Mouse (Mus musculus) midbrain, embryonic 16.5 days (tissue): Measurements from ENCODE around the gene Ly6g6e. TPM values are rescaled to one million over a fixed set of nuclear protein-coding genes. Genes with fewer than 3 reads are reported as not detected.
A peak's percentile ranks its signal among the peaks of the same experiment; 100 is the strongest.

Experiments
- ATAC-seq: fragments of 200-750 bp; cut with Nextera tagmentation; 2 replicates; pipeline ENCODE4 v1.8.0; 2017; ENCODE audit warnings: moderate TSS enrichment
- H3K27ac ChIP-seq: fragments of 300-500 bp; sonication (generic); 2 replicates; pipeline ENCODE4 v1.5.1; 2014; ENCODE audit warnings: mild to moderate bottlenecking, low read length, mixed read lengths
- H3K27me3 ChIP-seq: fragments of 300-500 bp; sonication (generic); 2 replicates; pipeline ENCODE4 v1.6.1; 2014; ENCODE audit warnings: low read depth, low read length, mixed read lengths; ENCODE audit not compliant: control insufficient read depth, insufficient read depth
- H3K36me3 ChIP-seq: fragments of 300-500 bp; sonication (generic); 2 replicates; pipeline ENCODE4 v1.6.1; 2014; ENCODE audit warnings: mild to moderate bottlenecking, low read length, moderate library complexity, mixed read lengths; ENCODE audit not compliant: control insufficient read depth, insufficient read depth
- H3K4me1 ChIP-seq: fragments of 300-500 bp; sonication (generic); 2 replicates; pipeline ENCODE4 v1.6.1; 2014; ENCODE audit warnings: mild to moderate bottlenecking, low read length, mixed read lengths; ENCODE audit not compliant: control insufficient read depth, insufficient read depth
- H3K4me2 ChIP-seq: fragments of 300-500 bp; sonication (generic); 2 replicates; pipeline ENCODE4 v1.6.1; 2014; ENCODE audit warnings: mild to moderate bottlenecking, low read length, mixed read lengths
- H3K4me3 ChIP-seq: fragments of 300-500 bp; sonication (generic); 2 replicates; pipeline ENCODE4 v1.5.1; 2014; ENCODE audit warnings: low read depth, mild to moderate bottlenecking, low read length, moderate library complexity, mixed read lengths
- H3K9ac ChIP-seq: fragments of 300-500 bp; sonication (generic); 2 replicates; pipeline ENCODE4 v1.6.1; 2014; ENCODE audit warnings: low read depth, low read length, mixed read lengths
- H3K9me3 ChIP-seq: fragments of 300-500 bp; sonication (generic); replicated peaks from 2 replicates; pipeline ENCODE4 v1.6.1; 2014; ENCODE audit warnings: mild to moderate bottlenecking, low read length, mixed read lengths; ENCODE audit not compliant: control insufficient read depth, poor library complexity, severe bottlenecking
- WGBS: fragments of 180-500 bp; shearing (Covaris S2); extraction: QIAGEN DNeasy Blood & Tissue Kit; methylation state at CpG from one replicate; pipeline ENCODE4 v1.1.7; 2014; 5-methylcytosine and 5-hydroxymethylcytosine counted together
- polyA plus RNA-seq: library from polyadenylated mRNA; unstranded; fragments of >200 nt; fragmentation: Nextera tagmentation; extraction: Ambion mirVana; gene quantifications from 2 replicates; pipeline ENCODE4 v1.2.1, GENCODE M21; 2015

Gene Ly6g6e
- polyA plus RNA-seq, 1 experiment from 2014 or later: 0.31 TPM

DNA sequence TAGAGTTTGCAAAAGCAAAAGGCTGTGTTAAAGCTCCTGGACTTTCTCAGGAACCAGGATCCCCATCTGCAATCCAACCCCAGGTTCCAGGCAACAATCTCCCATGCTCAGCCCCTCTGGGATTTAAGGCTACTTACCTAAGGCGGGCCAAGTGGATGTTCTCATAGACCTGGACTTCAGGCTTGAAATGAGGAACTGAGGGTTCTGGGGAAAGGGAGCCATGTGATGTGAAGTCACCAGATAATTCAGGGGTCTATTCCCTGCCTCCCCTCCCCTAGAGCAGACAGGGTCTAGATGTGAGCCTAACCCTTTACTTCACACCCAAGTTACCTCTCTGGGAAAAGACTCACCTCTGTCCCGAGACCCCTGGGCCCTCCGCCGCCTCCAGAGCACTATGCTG, 4.0 kb downstream of the Ly6g6e start:
- H3K36me3 ChIP-seq: no peaks in the 10 kb centered on the region
- no peak overlapping the region for H3K4me3 ChIP-seq
- H3K27me3 ChIP-seq: no peaks in the 10 kb centered on the region
- H3K27ac ChIP-seq: no peak overlapping the region
- no peak overlapping the region for H3K4me2 ChIP-seq
- no peak for ATAC-seq
- no peaks in the 10 kb centered on the region for H3K4me1 ChIP-seq
- WGBS: 84% methylated on average over 4 of the region's 4 CpGs
- H3K9me3 ChIP-seq: no peaks in the 10 kb centered on the region
- no peak overlapping the region for H3K9ac ChIP-seq

DNA sequence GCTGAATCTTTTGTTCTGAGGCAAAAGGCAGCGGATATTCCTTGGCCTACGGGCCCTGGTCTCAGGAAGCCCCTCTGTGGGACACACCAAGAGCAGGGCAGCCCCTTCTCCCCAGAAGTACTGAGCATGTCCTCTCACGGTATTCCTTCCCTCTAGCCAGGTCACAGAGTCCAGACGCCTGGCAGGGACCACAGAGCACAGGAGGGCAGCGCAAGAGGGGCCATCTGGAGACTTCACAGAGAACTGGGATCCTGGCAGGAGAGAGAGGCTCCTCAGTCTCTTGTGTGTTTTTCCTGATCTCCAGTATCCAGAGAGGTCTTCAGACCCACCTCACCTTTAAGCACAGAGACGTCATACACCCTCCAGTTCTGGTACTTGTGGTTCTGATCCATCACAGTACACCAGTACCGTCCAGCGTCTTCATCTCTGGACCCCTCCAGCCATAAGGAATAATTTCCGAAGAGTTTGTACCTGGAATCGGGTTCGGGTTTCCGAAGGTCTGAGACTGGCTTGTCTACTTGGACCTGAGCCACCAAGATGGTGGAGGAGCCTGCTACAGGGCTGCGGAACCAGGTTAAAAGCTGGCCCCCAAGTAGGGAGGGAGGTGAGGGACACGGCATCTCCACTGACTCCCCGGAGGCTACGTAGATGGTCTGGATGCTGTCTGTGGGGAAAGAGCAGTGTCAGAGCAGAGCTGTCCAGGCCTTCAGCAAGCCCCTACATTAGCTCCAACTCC, 6.3 kb downstream of the Ly6g6e start:
- H3K9me3 ChIP-seq: no peaks in the 10 kb centered on the region
- no peak for ATAC-seq
- 84% methylated on average over 16 of the region's 16 CpGs for WGBS
- no peaks in the 10 kb centered on the region for H3K36me3 ChIP-seq
- no peaks in the 10 kb centered on the region for H3K27me3 ChIP-seq
- H3K4me3 ChIP-seq: no peak overlapping the region
- H3K27ac ChIP-seq: no peak overlapping the region
- no peaks in the 10 kb centered on the region for H3K4me1 ChIP-seq
- H3K4me2 ChIP-seq: no peak overlapping the region
- no peak overlapping the region for H3K9ac ChIP-seq

DNA sequence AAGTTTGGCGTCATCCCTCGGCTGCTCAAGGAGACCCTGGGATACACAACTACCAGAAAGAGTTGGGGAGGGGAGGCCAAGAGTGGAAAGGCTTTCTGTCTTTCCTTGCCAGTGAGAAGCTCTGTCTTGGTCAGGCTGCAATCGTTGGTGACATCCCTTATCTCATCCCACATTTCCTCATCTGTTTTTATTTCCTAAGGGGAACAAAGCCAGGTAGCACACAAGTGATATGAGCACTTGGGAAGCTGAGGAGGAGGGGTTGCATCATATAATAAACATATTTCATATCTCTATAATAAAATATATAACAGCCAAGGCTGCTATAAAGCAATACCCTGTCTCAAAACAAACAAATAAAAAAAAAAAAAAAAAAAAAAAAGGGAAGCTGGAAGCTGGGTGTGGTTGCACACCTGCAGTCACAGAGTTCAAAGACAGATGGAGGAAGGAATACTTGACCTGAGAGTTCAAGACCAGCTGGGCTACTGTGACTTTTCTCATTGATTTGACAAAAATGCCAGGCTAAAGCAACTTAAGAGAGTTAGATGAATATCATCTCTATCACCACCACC, 7.3 kb downstream of the Ly6g6e start:
- H3K4me3 ChIP-seq: no peak overlapping the region
- no peaks in the 10 kb centered on the region for H3K36me3 ChIP-seq
- no peak overlapping the region for H3K27ac ChIP-seq
- no peaks in the 10 kb centered on the region for H3K4me1 ChIP-seq
- H3K4me2 ChIP-seq: no peak overlapping the region
- H3K9me3 ChIP-seq: no peaks in the 10 kb centered on the region
- ATAC-seq: no peak
- no peaks in the 10 kb centered on the region for H3K27me3 ChIP-seq
- WGBS: 90% methylated on average over 3 of the region's 3 CpGs
- H3K9ac ChIP-seq: no peak overlapping the region

DNA sequence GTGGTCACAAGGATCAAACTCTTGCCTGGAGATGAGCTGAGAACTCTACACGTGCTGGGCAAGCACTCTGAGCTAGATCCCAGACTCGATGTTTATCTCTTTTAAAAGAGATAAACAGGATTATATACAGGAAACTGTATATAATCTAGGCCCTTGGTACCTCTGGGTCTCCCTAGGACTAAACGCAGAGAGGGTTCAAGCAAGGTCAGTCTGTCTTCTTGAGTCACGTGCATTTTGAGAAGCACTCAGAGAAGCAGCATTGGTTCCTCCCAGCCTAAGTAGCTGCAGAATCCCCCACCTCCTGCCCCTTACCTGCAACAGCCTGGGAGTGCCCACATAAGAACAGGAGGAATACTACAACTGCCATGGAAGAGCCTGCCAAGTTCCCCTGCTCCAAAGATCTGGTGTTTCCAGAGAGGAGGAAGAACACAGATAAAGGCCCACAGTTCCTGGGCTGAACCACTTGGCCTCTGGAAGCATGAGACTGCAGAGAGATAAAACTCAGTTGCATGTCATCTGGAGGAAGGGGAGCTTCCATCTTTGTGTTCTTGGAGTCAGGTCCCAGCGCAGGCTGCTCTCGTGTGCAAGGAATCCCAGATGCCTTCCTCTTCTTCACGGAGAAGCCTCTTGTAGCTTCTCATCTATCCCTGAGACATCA, 8.6 kb downstream of the Ly6g6e start, which contains the start of gene Ly6g6f:
Gene Ly6g6f (minus strand): TSS at position 403 of the 658 bp plus-strand sequence.
- peaks cover 6% of the 10 kb centered on the region for H3K4me1 ChIP-seq
- no peaks in the 10 kb centered on the region for H3K36me3 ChIP-seq
- no peak for ATAC-seq
- H3K4me3 ChIP-seq: no peak within 1 kb of the TSS
- no peak within 1 kb of the TSS for H3K27ac ChIP-seq
- no peaks in the 10 kb centered on the region for H3K27me3 ChIP-seq
- H3K4me2 ChIP-seq: no peak within 1 kb of the TSS
- H3K9me3 ChIP-seq: no peaks in the 10 kb centered on the region
- no peak within 1 kb of the TSS for H3K9ac ChIP-seq
- WGBS: 84% methylated on average over 7 of the region's 7 CpGs

DNA sequence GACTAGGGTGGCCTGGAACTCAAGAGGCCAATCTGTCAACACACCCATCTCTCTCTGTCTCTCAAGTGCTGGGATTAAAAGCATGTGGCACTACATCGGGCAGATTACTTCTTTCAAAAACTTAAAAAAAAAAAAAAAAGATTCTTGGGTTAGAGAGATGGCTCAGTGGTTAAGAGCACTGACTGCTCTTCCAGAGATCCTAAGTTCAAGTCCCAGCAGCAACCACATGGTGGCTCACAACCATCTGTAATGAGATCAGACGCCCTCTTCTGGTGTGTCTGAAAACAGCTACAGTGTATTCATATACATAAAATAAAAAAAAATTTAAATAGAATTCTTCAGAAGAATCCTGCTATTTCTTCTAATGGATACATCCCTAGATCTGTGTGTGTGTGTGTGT, 11.4 kb downstream of the Ly6g6e start:
- Histone ChIP-seq H3K4me2 (no peak overlapping the region), H3K36me3 (peaks cover 12% of the 10 kb centered on the region; the same call in 1 of the 2 replicates), H3K9me3 (no peaks in the 10 kb centered on the region), H3K9ac (no peak overlapping the region), H3K4me1 (peaks cover 12% of the 10 kb centered on the region), H3K4me3 (no peak overlapping the region), H3K27me3 (no peaks in the 10 kb centered on the region), H3K27ac (no peak overlapping the region)
- ATAC-seq: no peak
- WGBS: 49% methylated on average over 2 of the region's 2 CpGs

DNA sequence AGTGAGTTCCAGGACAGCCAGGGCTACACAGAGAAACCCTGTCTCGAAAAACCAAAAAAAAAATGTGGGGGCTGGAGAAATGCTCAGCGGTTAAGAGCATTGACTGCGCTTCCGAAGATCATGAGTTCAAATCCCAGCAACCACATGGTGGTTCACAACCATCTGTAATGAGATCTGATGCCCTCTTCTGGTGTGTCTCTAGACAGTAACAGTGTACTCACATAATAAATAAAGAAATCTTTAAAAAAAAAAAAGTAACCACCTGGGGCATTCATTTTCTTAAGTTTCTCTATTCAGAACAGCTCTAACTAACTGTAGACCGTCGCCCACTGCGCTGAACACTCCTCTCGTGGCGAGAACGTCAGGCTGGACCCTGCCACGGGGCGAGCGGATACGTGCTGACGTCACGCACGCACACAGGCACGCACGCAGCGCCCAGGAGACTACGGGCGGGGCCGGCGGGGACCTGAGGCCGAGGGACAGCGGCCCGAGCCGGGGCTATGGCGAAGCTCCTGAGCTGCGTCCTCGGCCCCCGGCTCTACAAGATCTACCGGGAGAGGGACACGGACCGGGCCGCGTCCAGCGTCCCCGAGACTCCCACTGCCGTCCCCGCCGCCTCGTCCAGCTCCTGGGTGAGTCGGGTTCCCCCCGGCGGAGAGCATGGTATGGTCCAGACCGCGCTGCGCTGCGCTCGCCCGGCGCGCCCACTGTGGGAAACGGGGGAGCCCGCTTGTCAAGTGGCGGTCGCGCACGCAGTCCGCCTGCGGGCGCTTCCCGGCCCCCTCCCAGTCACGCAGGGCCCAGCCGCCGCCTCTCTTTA, 12.3 kb downstream of the Ly6g6e start, which contains the start of gene Abhd16a:
Gene Abhd16a (plus strand): TSS at position 439 of the 820 bp plus-strand sequence.
- H3K36me3 ChIP-seq: peaks cover 14% of the 10 kb centered on the region; the same call in 1 of the 2 replicates
- peak within 1 kb of the TSS; percentile 99 for H3K27ac ChIP-seq
- no peaks in the 10 kb centered on the region for H3K9me3 ChIP-seq
- ATAC-seq: peak; percentile 98
- H3K27me3 ChIP-seq: no peaks in the 10 kb centered on the region
- H3K4me3 ChIP-seq: peak within 1 kb of the TSS; percentile 64
- 4% methylated on average over 63 of the region's 67 CpGs for WGBS
- peaks cover 12% of the 10 kb centered on the region for H3K4me1 ChIP-seq
- H3K9ac ChIP-seq: peak within 1 kb of the TSS; percentile 95
- H3K4me2 ChIP-seq: peak within 1 kb of the TSS; percentile 57

DNA sequence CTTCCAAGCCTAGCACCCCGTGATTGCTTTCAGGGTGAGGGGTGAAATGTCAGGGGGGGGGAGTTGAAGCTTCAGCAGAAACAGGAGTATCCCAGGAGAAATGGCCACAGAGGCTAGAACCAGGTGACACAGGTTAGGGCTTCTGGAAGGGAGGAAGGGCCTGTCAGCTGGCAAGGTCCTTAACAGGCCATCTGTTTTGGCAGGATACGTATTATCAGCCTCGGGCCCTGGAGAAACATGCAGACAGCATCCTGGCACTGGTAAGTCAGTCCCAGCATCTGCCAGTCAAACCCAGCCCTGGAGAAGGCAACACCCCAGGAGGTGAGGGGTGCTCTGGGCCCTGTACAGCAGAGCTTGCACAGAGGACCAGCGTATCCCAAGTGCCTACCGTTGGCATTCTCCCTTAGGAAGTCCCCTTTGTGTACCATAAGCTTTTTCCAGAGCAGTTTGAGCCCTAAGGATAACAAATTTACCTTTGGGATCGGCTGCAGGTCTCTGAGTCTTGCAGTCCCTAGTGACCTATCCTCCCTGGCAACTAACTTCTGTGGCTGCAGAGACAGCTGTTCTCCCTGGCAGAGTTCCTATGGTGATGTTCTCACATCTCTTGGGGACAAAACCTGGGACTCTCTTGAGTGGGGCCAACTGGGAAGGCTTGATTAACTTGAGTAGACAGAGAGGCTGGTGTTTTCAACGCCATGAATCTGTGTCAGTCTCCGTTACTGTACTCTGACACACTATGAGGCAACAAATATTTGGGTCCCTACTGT, 13.6 kb downstream of the Ly6g6e start:
- 66% methylated on average over 8 of the region's 8 CpGs for WGBS
- H3K36me3 ChIP-seq: peaks cover 18% of the 10 kb centered on the region

More for the DNA sequence above, 13.6 kb downstream of the Ly6g6e start:
- ATAC-seq: no peak
- Histone ChIP-seq H3K9me3 (no peaks in the 10 kb centered on the region), H3K27ac (peak overlapping the region; percentile 57), H3K27me3 (no peaks in the 10 kb centered on the region), H3K9ac (peak overlapping the region; percentile 95), H3K4me3 (peak overlapping the region; percentile 64), H3K4me1 (peaks cover 12% of the 10 kb centered on the region), H3K4me2 (peak overlapping the region; percentile 57)
